Mouse (Mus musculus): ENCODE measurements at regions not wholly inside any gene's neighbourhood (a gene's known extent, or its start where the extent isn't known, plus 50 kb on each side); places are given as distances from the start of the nearest gene placed in this dataset.

DNA sequence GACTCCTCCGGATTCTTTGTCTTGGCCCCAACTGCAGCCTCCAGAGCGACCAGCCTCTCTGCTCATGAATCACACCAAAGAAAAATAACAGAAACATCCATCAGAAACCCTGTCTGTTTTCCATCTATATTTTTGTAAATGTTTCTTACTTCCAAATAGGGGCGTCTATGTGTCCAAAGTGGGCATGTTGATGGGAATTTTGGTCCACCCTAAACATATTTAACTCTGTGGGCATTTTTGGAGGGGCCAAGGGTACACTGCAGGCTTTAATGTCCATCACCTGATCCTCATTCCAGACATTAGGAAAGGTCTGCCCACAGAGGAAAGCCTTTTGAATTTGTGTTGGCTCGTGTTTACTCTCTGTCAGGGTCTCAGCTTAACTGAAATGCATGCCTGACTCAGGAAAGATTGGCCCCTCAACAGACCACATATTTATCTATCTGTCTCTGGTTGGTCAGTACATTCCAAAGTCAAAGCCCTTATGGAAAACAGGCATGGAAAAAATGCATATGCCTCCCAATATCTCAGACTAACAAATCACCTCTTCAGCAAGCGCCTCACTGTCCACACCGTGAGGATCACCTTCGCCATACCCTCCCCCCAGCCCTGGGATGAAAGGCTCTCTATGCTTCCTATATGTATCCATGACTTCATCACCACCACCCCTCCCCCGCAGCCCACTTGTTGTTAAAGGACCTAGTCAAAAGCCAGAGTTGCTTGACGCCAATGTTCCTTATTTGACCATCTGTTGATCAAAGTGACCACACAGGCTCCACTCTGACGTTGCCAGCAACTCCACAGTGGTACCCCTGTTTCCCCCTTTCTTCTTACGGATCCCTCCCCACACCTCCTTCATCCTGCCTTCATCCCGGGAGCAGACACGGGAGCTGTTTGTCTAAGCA, 83.9 kb upstream of the Gnas start:
- Histone ChIP-seq H3K4me1 (no peaks in the 10 kb centered on the region), H3K27me3 (replicated peaks) (peaks cover 2% of the 10 kb centered on the region), H3K9me3 (peaks cover 42% of the 10 kb centered on the region), H3K4me3 (replicated peaks) (no peak overlapping the region), H3K36me3 (replicated peaks; ENCODE audit: low read length) (no peaks in the 10 kb centered on the region)
- TF ChIP-seq GATA1 (IDR thresholded peaks at IDR 0.05; ENCODE audit: borderline replicate concordance, low read length) (no peak), FLI1 (IDR thresholded peaks at IDR 0.05; ENCODE audit: low read length) (no peak)

DNA sequence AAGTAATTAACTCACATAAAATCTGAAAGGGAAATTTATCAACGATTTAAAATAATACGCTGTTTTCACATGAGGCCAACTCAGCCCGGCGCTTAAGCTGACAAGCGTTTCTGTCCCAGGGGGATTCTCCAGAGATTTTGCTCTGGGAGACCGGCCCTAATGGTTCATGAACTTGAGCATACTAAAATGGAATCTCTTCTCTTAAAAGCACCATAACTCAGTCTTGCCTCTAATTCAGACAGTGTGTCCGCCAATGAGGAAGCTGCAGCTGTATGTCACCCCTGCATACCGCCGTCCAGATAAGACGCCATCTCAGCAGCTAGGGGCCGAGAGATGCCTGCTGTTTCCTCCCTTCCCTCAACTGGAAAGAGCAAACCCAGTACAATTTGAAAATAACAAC, 80.7 kb upstream of the Gnas start:
- Histone ChIP-seq H3K4me1 (no peaks in the 10 kb centered on the region), H3K9me3 (peaks cover 24% of the 10 kb centered on the region), H3K4me3 (replicated peaks) (no peak overlapping the region), H3K36me3 (replicated peaks; ENCODE audit: low read length) (no peaks in the 10 kb centered on the region), H3K27me3 (replicated peaks) (peaks cover 2% of the 10 kb centered on the region)
- no peak for TF ChIP-seq FLI1 (IDR thresholded peaks at IDR 0.05; ENCODE audit: low read length)

DNA sequence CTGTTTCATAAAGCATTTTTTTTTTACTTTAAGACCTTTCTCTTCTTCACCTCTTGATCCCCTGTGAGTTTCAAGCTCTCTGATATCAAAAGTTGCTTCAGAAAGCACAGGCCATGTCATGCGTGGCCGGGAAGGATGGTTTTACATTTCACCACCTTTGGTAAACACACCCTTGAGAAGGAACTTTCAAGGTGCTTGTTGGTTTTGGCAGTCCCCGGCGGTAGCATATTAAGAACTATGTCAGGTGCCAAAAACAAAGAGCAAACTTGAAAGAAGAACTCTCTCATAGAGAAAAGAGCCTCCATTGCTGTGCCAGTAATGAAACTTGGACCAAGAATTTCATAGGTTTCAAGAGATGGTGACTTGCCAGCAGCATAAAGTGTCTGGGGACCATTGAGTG, 72.4 kb upstream of the Gnas start:
- Histone ChIP-seq H3K36me3 (replicated peaks; ENCODE audit: low read length) (no peaks in the 10 kb centered on the region), H3K4me3 (replicated peaks) (no peak overlapping the region), H3K4me1 (no peaks in the 10 kb centered on the region), H3K9me3 (no peaks in the 10 kb centered on the region), H3K27me3 (replicated peaks) (no peaks in the 10 kb centered on the region)
- TF ChIP-seq GATA1 (IDR thresholded peaks at IDR 0.05; ENCODE audit: borderline replicate concordance, low read length): no peak
- TF ChIP-seq FLI1 (IDR thresholded peaks at IDR 0.05; ENCODE audit: low read length): no peak

DNA sequence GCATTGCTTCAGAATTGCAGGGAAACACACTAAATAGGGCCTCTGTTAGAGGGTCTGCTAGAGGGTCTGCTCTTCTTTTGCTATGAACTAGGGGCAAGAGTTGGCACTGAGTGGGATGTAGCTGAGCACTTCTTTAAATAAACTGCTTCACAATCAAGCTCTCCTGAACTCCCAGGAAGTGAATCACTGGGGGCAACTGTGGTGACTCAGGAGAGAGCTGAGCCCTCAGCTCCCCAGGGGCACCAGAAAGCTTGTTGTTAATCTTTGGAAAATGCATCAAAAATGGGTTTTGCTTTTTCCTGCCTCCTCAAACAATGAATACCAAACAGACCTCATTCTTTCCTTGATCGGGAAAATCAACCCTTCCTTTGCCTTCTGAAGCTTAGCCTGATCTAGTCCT, 57.5 kb upstream of the Gnas start:
- H3K4me1 ChIP-seq: no peaks in the 10 kb centered on the region
- no peaks in the 10 kb centered on the region for H3K9me3 ChIP-seq
- no peaks in the 10 kb centered on the region for H3K27me3 ChIP-seq (replicated peaks)
- no peaks in the 10 kb centered on the region for H3K36me3 ChIP-seq (replicated peaks; ENCODE audit: low read length)
- H3K4me3 ChIP-seq (replicated peaks): no peak overlapping the region
- TF ChIP-seq FLI1 (IDR thresholded peaks at IDR 0.05; ENCODE audit: low read length) (no peak), GATA1 (IDR thresholded peaks at IDR 0.05; ENCODE audit: borderline replicate concordance, low read length) (no peak)

All from megakaryocyte, embryonic 14.5 days (primary cell).